Mouse (Mus musculus) cerebellum, adult 2 months (tissue): ENCODE measurements around the gene Rps29. TPM values are rescaled to one million over a fixed set of nuclear protein-coding genes. Genes with fewer than 3 reads are reported as not detected.

Experiments used
- DNase-seq, 2 experiments: peaks; one replicate each; pipeline ENCODE4 v3.0.0; 2021
- H3K27ac ChIP-seq: fragments of 200-500 bp; 2 replicates; pipeline ENCODE4 v1.5.1; 2012; ENCODE audit warnings: low read length, control low read depth, inconsistent platforms; ENCODE audit not compliant: insufficient read depth
- H3K27me3 ChIP-seq: fragments of 200-500 bp; 2 replicates; pipeline ENCODE4 v1.6.1; 2012; ENCODE audit warnings: inconsistent platforms, mild to moderate bottlenecking, low read length, moderate library complexity; ENCODE audit not compliant: control insufficient read depth, insufficient read depth
- H3K4me1 ChIP-seq: fragments of 200-500 bp; 2 replicates; pipeline ENCODE4 v1.6.1; 2011; ENCODE audit warnings: low read length; ENCODE audit not compliant: control insufficient read depth, insufficient read depth
- H3K4me3 ChIP-seq: fragments of 200-500 bp; replicated peaks from 2 replicates; pipeline ENCODE3; 2011; ENCODE audit warnings: mild to moderate bottlenecking, low read depth, low read length, control low read depth; ENCODE audit not compliant: insufficient read depth
- CTCF ChIP-seq: fragments of 200-500 bp; IDR thresholded peaks from 2 replicates; pipeline ENCODE4 v1.5.1; 2011; ENCODE audit warnings: low read depth, mild to moderate bottlenecking, control low read depth, low read length, moderate library complexity, borderline replicate concordance; ENCODE audit not compliant: insufficient read depth
- POLR2A ChIP-seq: fragments of 200-500 bp; IDR thresholded peaks from 2 replicates; pipeline ENCODE4 v1.6.1; 2011; ENCODE audit warnings: low read length, control low read depth, borderline replicate concordance; ENCODE audit not compliant: insufficient read depth
- WGBS: fragments of 180-500 bp; shearing (Covaris S2); methylation state at CpG from one replicate; pipeline ENCODE4 v1.1.7; 2018; 5-methylcytosine and 5-hydroxymethylcytosine counted together
- polyA plus RNA-seq: library from polyadenylated mRNA; depleted of rRNA; stranded (reverse); fragments of >200 nt; gene quantifications from 2 replicates; pipeline ENCODE4 v1.2.3, GENCODE M21; 2012

Rps29 gene
- polyA plus RNA-seq, 1 experiment = 1,063 TPM

GRCm38 (mm10) chr12:69158366-69158764, 621 bp downstream of the Rps29 start:
- TF ChIP-seq POLR2A (no peak), CTCF (no peak)
- Histone ChIP-seq H3K4me3 (peak overlapping the region; percentile 79), H3K4me1 (no peaks in the 10 kb centered on the region), H3K27me3 (no peaks in the 10 kb centered on the region), H3K27ac (peak overlapping the region; percentile 74)
- WGBS = 0% methylated on average over 19 of the region's 19 CpGs
- no peak for DNase-seq

- DNase-seq = no peak
- H3K27me3 ChIP-seq = no peaks in the 10 kb centered on the region
- H3K27ac ChIP-seq = no peak overlapping the region
- H3K4me1 ChIP-seq = no peaks in the 10 kb centered on the region
- H3K4me3 ChIP-seq = no peak overlapping the region
- no peak for TF ChIP-seq CTCF
- no peak for TF ChIP-seq POLR2A
- 99% methylated on average over 2 of the region's 2 CpGs for WGBS
These were observed 1.9 kb downstream of the Rps29 start for GRCm38 (mm10) chr12:69157107-69157506.

- TF ChIP-seq POLR2A (no peak), CTCF (no peak)
- 67% methylated on average over 4 of the region's 4 CpGs for WGBS
These were observed 2.5 kb downstream of the Rps29 start for GRCm38 (mm10) chr12:69156436-69156835.

GRCm38 (mm10) chr12:69155923-69156322, 3.1 kb downstream of the Rps29 start:
- H3K4me3 ChIP-seq = no peak overlapping the region
- H3K27ac ChIP-seq = no peak overlapping the region
- no peaks in the 10 kb centered on the region for H3K4me1 ChIP-seq
- no peaks in the 10 kb centered on the region for H3K27me3 ChIP-seq
- no peak for TF ChIP-seq CTCF
- no peak for TF ChIP-seq POLR2A
- 85% methylated on average over 2 of the region's 2 CpGs for WGBS
- no peak for DNase-seq

More at GRCm38 (mm10) chr12:69156436-69156835, 2.5 kb downstream of the Rps29 start:
- Histone ChIP-seq H3K4me3 (no peak overlapping the region), H3K27me3 (no peaks in the 10 kb centered on the region), H3K4me1 (no peaks in the 10 kb centered on the region), H3K27ac (no peak overlapping the region)
- no peak for DNase-seq

GRCm38 (mm10) chr12:69150049-69150448, 8.9 kb downstream of the Rps29 start:
- DNase-seq = no peak
- no peak overlapping the region for H3K27ac ChIP-seq
- no peaks in the 10 kb centered on the region for H3K27me3 ChIP-seq
- WGBS = 89% methylated on average over 13 of the region's 13 CpGs
- H3K4me1 ChIP-seq = no peaks in the 10 kb centered on the region
- no peak for TF ChIP-seq POLR2A
- TF ChIP-seq CTCF = no peak
- no peak overlapping the region for H3K4me3 ChIP-seq

- H3K27ac ChIP-seq = no peak overlapping the region
- H3K4me1 ChIP-seq = no peaks in the 10 kb centered on the region
- no peak for DNase-seq
- no peak overlapping the region for H3K4me3 ChIP-seq
- TF ChIP-seq POLR2A = no peak
- no peak for TF ChIP-seq CTCF
- 95% methylated on average over 5 of the region's 5 CpGs for WGBS
- no peaks in the 10 kb centered on the region for H3K27me3 ChIP-seq
These were observed 11.7 kb downstream of the Rps29 start for GRCm38 (mm10) chr12:69147166-69147735.

- 53% methylated on average over 6 of the region's 6 CpGs for WGBS
- TF ChIP-seq POLR2A (no peak), CTCF (no peak)
- Histone ChIP-seq H3K4me3 (no peak overlapping the region), H3K27me3 (no peaks in the 10 kb centered on the region), H3K4me1 (no peaks in the 10 kb centered on the region), H3K27ac (no peak overlapping the region)
- no peak for DNase-seq
These were observed 15.5 kb downstream of the Rps29 start for GRCm38 (mm10) chr12:69143460-69143859.

GRCm38 (mm10) chr12:69139841-69140240, 19.1 kb downstream of the Rps29 start:
- WGBS = 92% methylated on average over 7 of the region's 7 CpGs
- TF ChIP-seq CTCF (no peak), POLR2A (no peak)
- Histone ChIP-seq H3K27me3 (no peaks in the 10 kb centered on the region), H3K27ac (no peak overlapping the region), H3K4me1 (no peaks in the 10 kb centered on the region), H3K4me3 (no peak overlapping the region)
- DNase-seq = no peak

- TF ChIP-seq CTCF (no peak), POLR2A (no peak)
These were observed 19.8 kb downstream of the Rps29 start for GRCm38 (mm10) chr12:69139201-69139600.

More at GRCm38 (mm10) chr12:69139201-69139600, 19.8 kb downstream of the Rps29 start:
- WGBS = 95% methylated on average over 3 of the region's 3 CpGs
- Histone ChIP-seq H3K4me3 (no peak overlapping the region), H3K27ac (no peak overlapping the region), H3K27me3 (no peaks in the 10 kb centered on the region), H3K4me1 (no peaks in the 10 kb centered on the region)
- DNase-seq = no peak
